Mouse (Mus musculus) forebrain, embryonic 12.5 days (tissue): ENCODE measurements around the gene Nos1ap. TPM values are rescaled to one million over a fixed set of nuclear protein-coding genes. Genes with fewer than 3 reads are reported as not detected.

Experiments used
- ATAC-seq: fragments of 200-750 bp; cut with Nextera tagmentation; 2 replicates; pipeline ENCODE4 v1.8.0; 2017; ENCODE audit warnings: moderate TSS enrichment; ENCODE audit not compliant: low FRiP score
- H3K27ac ChIP-seq: fragments of 300-500 bp; sonication (generic); 2 replicates; pipeline ENCODE4 v1.5.1; 2016; ENCODE audit warnings: mild to moderate bottlenecking
- H3K27me3 ChIP-seq: fragments of 300-500 bp; sonication (generic); 2 replicates; pipeline ENCODE4 v1.6.1; 2016; ENCODE audit warnings: mild to moderate bottlenecking
- H3K36me3 ChIP-seq: fragments of 300-500 bp; sonication (generic); replicated peaks from 2 replicates; pipeline ENCODE4 v1.6.1; 2016; ENCODE audit warnings: mild to moderate bottlenecking
- H3K4me1 ChIP-seq: fragments of 300-500 bp; sonication (generic); 2 replicates; pipeline ENCODE4 v1.6.1; 2016
- H3K4me2 ChIP-seq: fragments of 300-500 bp; sonication (generic); 2 replicates; pipeline ENCODE4 v1.6.1; 2016; ENCODE audit warnings: mild to moderate bottlenecking, moderate library complexity
- H3K4me3 ChIP-seq: fragments of 300-500 bp; sonication (generic); replicated peaks from 2 replicates; pipeline ENCODE4 v1.5.1; 2016; ENCODE audit warnings: mild to moderate bottlenecking
- H3K9ac ChIP-seq: fragments of 300-500 bp; sonication (generic); 2 replicates; pipeline ENCODE4 v1.6.1; 2016; ENCODE audit warnings: mild to moderate bottlenecking
- H3K9me3 ChIP-seq: fragments of 300-500 bp; sonication (generic); 2 replicates; pipeline ENCODE4 v1.6.1; 2016
- WGBS: fragments of 180-500 bp; shearing (Covaris S2); methylation state at CpG from one replicate; pipeline ENCODE4 v1.1.7; 2016; 5-methylcytosine and 5-hydroxymethylcytosine counted together
- polyA plus RNA-seq: library from polyadenylated mRNA; unstranded; fragments of >200 nt; fragmentation: Nextera tagmentation; extraction: Ambion mirVana; gene quantifications from 2 replicates; pipeline ENCODE4 v1.2.1, GENCODE M21; 2016

The Nos1ap gene
- polyA plus RNA-seq, 1 experiment from 2014 or later: 25.5 TPM

- Histone ChIP-seq H3K27me3 (no peaks in the 10 kb centered on the region), H3K9me3 (no peaks in the 10 kb centered on the region), H3K27ac (no peak overlapping the region), H3K4me1 (peaks cover 30% of the 10 kb centered on the region), H3K4me3 (no peak overlapping the region), H3K4me2 (no peak overlapping the region), H3K9ac (no peak overlapping the region), H3K36me3 (no peaks in the 10 kb centered on the region)
- 66% methylated on average over 10 of the region's 10 CpGs for WGBS
- ATAC-seq: no peak
Observed at GRCm38 (mm10) chr1:170385416-170385815, 204.2 kb downstream of the Nos1ap start.

DNA sequence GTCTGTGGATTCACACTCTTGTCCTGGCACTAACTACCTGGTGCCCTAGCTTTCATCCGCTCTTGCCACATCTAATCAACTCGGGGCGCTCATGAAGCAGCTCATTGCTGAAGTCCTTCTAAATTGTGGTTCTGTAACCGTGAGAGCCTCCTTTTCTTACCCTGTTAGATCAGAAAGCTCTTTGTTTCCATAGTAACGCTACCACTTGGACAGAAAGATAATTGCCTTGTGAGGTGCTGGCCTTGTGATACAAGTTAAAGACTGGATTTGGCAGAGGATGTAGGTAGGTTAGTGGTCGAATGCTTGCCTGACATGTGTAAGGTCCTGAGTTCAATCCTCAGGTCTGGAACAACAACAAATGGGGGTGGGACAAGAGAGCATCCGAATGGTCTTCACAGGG is 206.1 kb downstream of the Nos1ap start:
- H3K9me3 ChIP-seq: no peaks in the 10 kb centered on the region
- H3K4me2 ChIP-seq: no peak overlapping the region
- WGBS: 69% methylated on average over 7 of the region's 7 CpGs
- H3K9ac ChIP-seq: no peak overlapping the region
- H3K36me3 ChIP-seq: no peaks in the 10 kb centered on the region
- H3K27me3 ChIP-seq: no peaks in the 10 kb centered on the region
- ATAC-seq: no peak
- H3K27ac ChIP-seq: no peak overlapping the region
- no peak overlapping the region for H3K4me3 ChIP-seq
- peaks cover 38% of the 10 kb centered on the region for H3K4me1 ChIP-seq

GRCm38 (mm10) chr1:170381457-170381856 is 208.2 kb downstream of the Nos1ap start:
- Histone ChIP-seq H3K9ac (no peak overlapping the region), H3K4me3 (no peak overlapping the region), H3K9me3 (no peaks in the 10 kb centered on the region), H3K36me3 (no peaks in the 10 kb centered on the region), H3K4me1 (peaks cover 23% of the 10 kb centered on the region), H3K4me2 (no peak overlapping the region), H3K27ac (no peak overlapping the region), H3K27me3 (no peaks in the 10 kb centered on the region)
- ATAC-seq: no peak
- WGBS: 24% methylated on average over 3 of the region's 3 CpGs

GRCm38 (mm10) chr1:170380505-170380904 is 209.2 kb downstream of the Nos1ap start:
- Histone ChIP-seq H3K4me2 (no peak overlapping the region), H3K4me1 (peaks cover 22% of the 10 kb centered on the region), H3K4me3 (no peak overlapping the region), H3K36me3 (no peaks in the 10 kb centered on the region), H3K9me3 (no peaks in the 10 kb centered on the region), H3K9ac (no peak overlapping the region), H3K27ac (no peak overlapping the region), H3K27me3 (no peaks in the 10 kb centered on the region)
- 0% methylated on average over 2 of the region's 2 CpGs for WGBS
- ATAC-seq: no peak

DNA sequence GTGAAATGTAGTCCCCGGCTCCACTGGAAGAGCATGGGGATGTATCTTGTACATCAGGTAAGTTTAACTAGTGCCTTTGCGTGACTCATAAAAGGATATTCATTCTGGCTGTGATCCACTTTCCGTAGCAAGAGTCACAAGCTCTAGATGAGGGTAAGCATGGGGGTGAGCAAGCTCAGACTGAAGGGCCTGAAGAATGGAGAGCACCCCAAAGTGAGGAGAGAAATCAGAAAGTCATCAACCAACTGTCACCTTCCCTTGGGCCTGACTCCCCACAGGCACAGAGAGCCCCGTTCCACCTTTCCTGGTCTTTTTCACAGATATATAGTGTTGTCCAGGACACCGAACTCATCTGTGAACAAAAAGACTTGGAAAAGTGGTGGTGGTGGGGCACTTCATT is 213.9 kb downstream of the Nos1ap start:
- Histone ChIP-seq H3K4me1 (peaks cover 15% of the 10 kb centered on the region), H3K4me3 (no peak overlapping the region), H3K27ac (no peak overlapping the region), H3K9me3 (no peaks in the 10 kb centered on the region), H3K36me3 (no peaks in the 10 kb centered on the region), H3K9ac (no peak overlapping the region), H3K4me2 (no peak overlapping the region), H3K27me3 (no peaks in the 10 kb centered on the region)
- 89% methylated on average over 5 of the region's 5 CpGs for WGBS
- no peak for ATAC-seq

DNA sequence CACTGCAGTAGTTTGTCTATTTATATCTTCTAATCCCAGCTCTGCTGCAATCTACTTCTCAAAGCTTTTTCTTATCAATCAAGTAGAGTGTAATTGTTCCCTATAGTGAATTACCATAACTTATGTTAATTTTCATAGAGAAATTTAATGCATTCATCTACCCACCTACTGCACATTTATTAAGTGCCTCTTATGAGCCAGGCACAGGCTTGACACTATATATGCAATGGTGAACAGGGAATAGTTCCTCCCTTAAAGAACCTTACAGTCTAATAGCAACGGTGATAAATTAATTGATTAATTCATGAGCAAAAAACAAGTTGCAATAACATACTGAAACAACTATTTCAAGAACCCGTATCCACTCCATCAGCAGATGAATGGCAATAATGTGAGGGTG is 215.9 kb downstream of the Nos1ap start:
- no peaks in the 10 kb centered on the region for H3K27me3 ChIP-seq
- 0 out of 2 replicates have a peak, but pooled peaks cover 5% of the 10 kb centered on the region for H3K4me1 ChIP-seq
- H3K4me3 ChIP-seq: no peak overlapping the region
- WGBS: 87% methylated on average over 2 of the region's 2 CpGs
- ATAC-seq: no peak
- no peaks in the 10 kb centered on the region for H3K36me3 ChIP-seq
- no peak overlapping the region for H3K9ac ChIP-seq
- H3K9me3 ChIP-seq: no peaks in the 10 kb centered on the region
- no peak overlapping the region for H3K27ac ChIP-seq
- no peak overlapping the region for H3K4me2 ChIP-seq

DNA sequence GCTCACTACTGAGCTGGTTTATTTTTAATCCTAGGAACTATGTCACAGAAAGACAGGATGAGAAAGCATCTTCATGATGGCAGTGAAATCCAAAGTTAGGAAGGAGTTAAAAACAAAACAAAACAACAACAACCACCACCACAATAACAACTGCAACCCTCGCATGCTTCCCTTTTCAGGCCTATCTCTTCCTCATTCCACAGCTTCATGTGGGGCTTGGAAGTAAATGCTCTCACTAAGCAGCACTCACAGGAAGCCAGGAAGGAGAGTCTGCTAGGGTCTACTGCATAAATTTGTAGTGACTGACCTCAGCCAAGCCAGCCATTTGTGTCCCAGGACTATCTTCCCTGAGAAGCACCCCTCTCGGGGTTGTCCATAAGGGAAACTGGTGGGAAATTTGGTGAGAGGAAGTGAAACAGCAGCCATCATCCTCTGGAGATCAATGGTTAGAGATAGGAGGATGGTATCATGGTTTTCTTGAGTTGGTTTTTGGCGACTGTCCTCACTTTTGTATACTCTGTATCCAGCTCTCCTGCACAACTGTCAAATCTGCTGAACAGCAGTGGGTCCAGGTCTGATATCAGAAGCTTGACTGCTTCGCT is 218.4 kb downstream of the Nos1ap start:
- Histone ChIP-seq H3K4me3 (no peak overlapping the region), H3K9ac (no peak overlapping the region), H3K4me1 (peaks cover 17% of the 10 kb centered on the region), H3K27ac (no peak overlapping the region), H3K36me3 (no peaks in the 10 kb centered on the region), H3K4me2 (no peak overlapping the region), H3K27me3 (no peaks in the 10 kb centered on the region), H3K9me3 (no peaks in the 10 kb centered on the region)
- no peak for ATAC-seq
- 88% methylated on average over 4 of the region's 4 CpGs for WGBS

GRCm38 (mm10) chr1:170368864-170369263 is 220.8 kb downstream of the Nos1ap start:
- Histone ChIP-seq H3K27me3 (no peaks in the 10 kb centered on the region), H3K4me1 (peaks cover 14% of the 10 kb centered on the region), H3K36me3 (no peaks in the 10 kb centered on the region), H3K9me3 (no peaks in the 10 kb centered on the region), H3K27ac (no peak overlapping the region), H3K4me3 (no peak overlapping the region), H3K4me2 (no peak overlapping the region), H3K9ac (no peak overlapping the region)
- 90% methylated on average over 7 of the region's 7 CpGs for WGBS
- no peak for ATAC-seq

DNA sequence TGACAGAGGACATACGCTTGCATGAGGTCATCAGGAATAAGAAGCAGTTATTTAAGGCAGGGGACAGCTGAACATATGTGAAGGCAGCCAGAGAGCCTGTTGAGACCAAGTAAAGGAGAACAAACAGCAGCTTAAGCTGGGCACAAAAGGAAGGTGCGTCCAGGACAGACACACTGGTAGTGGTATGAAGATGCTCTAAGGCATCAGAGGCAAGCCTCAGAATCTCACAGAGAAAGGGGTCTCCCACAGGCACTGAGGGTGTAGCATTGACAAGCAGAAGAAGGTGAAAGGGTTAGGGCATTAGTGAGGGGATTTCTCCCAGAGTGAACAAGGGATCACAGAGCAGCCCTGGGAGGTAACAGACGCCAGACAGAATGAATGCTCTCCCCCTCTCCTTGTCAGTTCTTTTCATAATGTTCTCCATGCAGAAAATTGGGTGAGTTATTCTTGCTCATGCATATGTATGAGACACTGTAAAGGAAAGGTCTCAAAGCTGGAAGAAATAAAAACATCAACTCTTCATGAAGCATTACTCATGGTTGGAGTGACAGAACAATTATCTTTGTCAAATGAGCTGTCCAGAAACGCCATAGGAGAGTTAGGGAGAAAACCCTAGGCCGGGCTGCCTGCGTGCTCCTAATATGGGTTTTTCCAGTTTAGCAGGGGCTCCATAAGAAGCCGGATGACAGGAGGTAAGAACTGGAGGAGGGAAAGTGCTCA is 222.5 kb downstream of the Nos1ap start:
- Histone ChIP-seq H3K4me3 (no peak overlapping the region), H3K4me1 (peaks cover 14% of the 10 kb centered on the region), H3K4me2 (peak overlapping the region; percentile 1; the same call in 1 of the 2 replicates), H3K27ac (peak overlapping the region; percentile 83), H3K9ac (no peak overlapping the region), H3K27me3 (no peaks in the 10 kb centered on the region), H3K36me3 (no peaks in the 10 kb centered on the region), H3K9me3 (no peaks in the 10 kb centered on the region)
- WGBS: 22% methylated on average over 7 of the region's 7 CpGs
- ATAC-seq: peak; percentile 90

- Histone ChIP-seq H3K27me3 (no peaks in the 10 kb centered on the region), H3K9ac (no peak overlapping the region), H3K9me3 (no peaks in the 10 kb centered on the region), H3K27ac (no peak overlapping the region), H3K4me3 (no peak overlapping the region), H3K4me2 (no peak overlapping the region), H3K4me1 (peaks cover 18% of the 10 kb centered on the region), H3K36me3 (no peaks in the 10 kb centered on the region)
- 72% methylated on average over 3 of the region's 3 CpGs for WGBS
- ATAC-seq: no peak
Observed at GRCm38 (mm10) chr1:170363746-170364145, 225.9 kb downstream of the Nos1ap start.

- Histone ChIP-seq H3K9me3 (no peaks in the 10 kb centered on the region), H3K4me3 (no peak overlapping the region), H3K27me3 (no peaks in the 10 kb centered on the region), H3K9ac (no peak overlapping the region), H3K4me2 (no peak overlapping the region), H3K4me1 (peaks cover 6% of the 10 kb centered on the region; the same call in 1 of the 2 replicates), H3K27ac (no peak overlapping the region), H3K36me3 (no peaks in the 10 kb centered on the region)
- ATAC-seq: no peak
- WGBS: 77% methylated on average over 10 of the region's 10 CpGs
Observed at GRCm38 (mm10) chr1:170360183-170360915, 229.3 kb downstream of the Nos1ap start.

GRCm38 (mm10) chr1:170353335-170353734 is 236.3 kb downstream of the Nos1ap start:
- Histone ChIP-seq H3K27me3 (no peaks in the 10 kb centered on the region), H3K4me2 (no peak overlapping the region), H3K36me3 (no peaks in the 10 kb centered on the region), H3K27ac (no peak overlapping the region), H3K4me1 (no peaks in the 10 kb centered on the region), H3K9ac (no peak overlapping the region), H3K9me3 (no peaks in the 10 kb centered on the region), H3K4me3 (no peak overlapping the region)
- 82% methylated on average over 3 of the region's 3 CpGs for WGBS
- ATAC-seq: no peak
